Mouse (Mus musculus): ENCODE measurements around the gene Apod. TPM values are rescaled to one million over a fixed set of nuclear protein-coding genes. Genes with fewer than 3 reads are reported as not detected.

Apod gene
- total and polyA plus RNA-seq, 3 experiments, result 0.17 TPM; not detected in 2

- no peak for TF ChIP-seq USF1 (IDR thresholded peaks at IDR 0.05; ENCODE audit: low read depth, low read length)
- TF ChIP-seq CTCF (conservative IDR thresholded peaks at IDR 0.05 in 1 of 2, IDR thresholded peaks at IDR 0.05 in 1 of 2; ENCODE audit: low read depth in 2 of 2, low read length in 2 of 2), result no peak
- no peak for TF ChIP-seq MAFK (IDR thresholded peaks at IDR 0.05; ENCODE audit: insufficient replicate concordance, low read length)
- TF ChIP-seq ZMIZ1 (IDR thresholded peaks at IDR 0.05; ENCODE audit: low read depth, low read length), result no peak
- TF ChIP-seq RCOR1 (conservative IDR thresholded peaks at IDR 0.05; ENCODE audit: low read depth, low read length), result no peak
- TF ChIP-seq CHD2 (IDR thresholded peaks at IDR 0.05; ENCODE audit: low read length), result no peak
- TF ChIP-seq GABPA (IDR thresholded peaks at IDR 0.05; ENCODE audit: insufficient replicate concordance, low read depth, low read length), result no peak
- TF ChIP-seq ZC3H11A (IDR thresholded peaks at IDR 0.05; ENCODE audit: low read depth, low read length), result no peak
- TF ChIP-seq ETS1 (conservative IDR thresholded peaks at IDR 0.05; ENCODE audit: low read depth, low read length), result no peak
- TF ChIP-seq MXI1 (IDR thresholded peaks at IDR 0.05; ENCODE audit: low read depth, low read length), result no peak
- no peak for TF ChIP-seq ELF1 (IDR thresholded peaks at IDR 0.05; ENCODE audit: low read depth, low read length)
- no peak for TF ChIP-seq IRF4 (IDR thresholded peaks at IDR 0.05; ENCODE audit: low read depth, low read length)
- TF ChIP-seq PAX5 (IDR thresholded peaks at IDR 0.05; ENCODE audit: low read length), result no peak
- no peak for TF ChIP-seq TBP (conservative IDR thresholded peaks at IDR 0.05; ENCODE audit: low read depth, low read length)
- TF ChIP-seq UBTF (IDR thresholded peaks at IDR 0.05; ENCODE audit: low read depth, low read length), result no peak
- dilution Hi-C loops (cut with MboI; ENCODE audit: extremely low pct_ligation_motif_present, extremely low pct_unique_long_range_greater_than_20kb, low sequenced_read_pairs), result no loop called here
Observed at GRCm38 (mm10) chr16:31315294-31315693, 686 bp upstream of the Apod start.

GRCm38 (mm10) chr16:31313611-31314010, 997 bp downstream of the Apod start:
- no peaks in the 10 kb centered on the region for H3K79me2 ChIP-seq (replicated peaks; ENCODE audit: control insufficient read depth, extremely low read depth, insufficient read depth, poor library complexity, severe bottlenecking)
- H3K9ac ChIP-seq (ENCODE audit: insufficient read depth, low read depth), result no peak overlapping the region
- no peak for DNase-seq (ENCODE audit: extremely low read depth)
- no peak overlapping the region for H3K27ac ChIP-seq (ENCODE audit: insufficient read depth, low read depth)
- no peaks in the 10 kb centered on the region for H3K27me3 ChIP-seq (replicated peaks)
- no peak overlapping the region for H3K4me3 ChIP-seq (replicated peaks in 1 of 3; ENCODE audit: low read depth in 2 of 3, low read length in 2 of 3, poor library complexity in 1 of 3)
- no peaks in the 10 kb centered on the region for H3K36me3 ChIP-seq (replicated peaks in 1 of 2; ENCODE audit: control insufficient read depth in 1 of 2, insufficient read depth in 1 of 2, low read length in 1 of 2)
- TF ChIP-seq UBTF (IDR thresholded peaks at IDR 0.05; ENCODE audit: low read depth, low read length) (no peak), POLR2AphosphoS2 (IDR thresholded peaks at IDR 0.05; ENCODE audit: low read depth, low read length) (no peak), USF1 (IDR thresholded peaks at IDR 0.05; ENCODE audit: low read depth, low read length) (no peak), CHD2 (IDR thresholded peaks at IDR 0.05; ENCODE audit: low read length) (no peak), MAX (IDR thresholded peaks at IDR 0.05; ENCODE audit: low read length) (no peak), E2F4 (IDR thresholded peaks at IDR 0.05; ENCODE audit: insufficient replicate concordance, low read depth, low read length) (no peak), EP300 (IDR thresholded peaks at IDR 0.05; ENCODE audit: low read length) (no peak)
- in situ Hi-C loops (cut with MboI; ENCODE audit: low pct_ligation_motif_present, low pct_unique_long_range_greater_than_20kb, low sequenced_read_pairs), result no loop called here
- peaks cover 0 to 8% of the 10 kb centered on the region in 2 experiments; a peak in 2 of 4 replicates for H3K4me1 ChIP-seq (ENCODE audit: control insufficient read depth in 1 of 2, insufficient read depth in 2 of 2)
- dilution Hi-C loops (cut with MboI; ENCODE audit: extremely low pct_ligation_motif_present, extremely low pct_unique_long_range_greater_than_20kb, low sequenced_read_pairs), result no loop called here
- H3K4me2 ChIP-seq (ENCODE audit: insufficient read depth, low read depth, poor library complexity, severe bottlenecking), result no peak overlapping the region
- no peaks in the 10 kb centered on the region for H3K9me3 ChIP-seq (replicated peaks; ENCODE audit: low read length)

More at GRCm38 (mm10) chr16:31315294-31315693, 686 bp upstream of the Apod start:
- H3K9me3 ChIP-seq (replicated peaks; ENCODE audit: low read length), result no peaks in the 10 kb centered on the region
- no peak overlapping the region for H3K4me3 ChIP-seq (replicated peaks in 1 of 3; ENCODE audit: low read depth in 2 of 3, low read length in 2 of 3, poor library complexity in 1 of 3)
- in situ Hi-C loops (cut with MboI; ENCODE audit: low pct_ligation_motif_present, low pct_unique_long_range_greater_than_20kb, low sequenced_read_pairs), result no loop called here
- no peak for DNase-seq (ENCODE audit: extremely low read depth)
- no peaks in the 10 kb centered on the region for H3K27me3 ChIP-seq (replicated peaks)
- H3K36me3 ChIP-seq (replicated peaks in 1 of 2; ENCODE audit: control insufficient read depth in 1 of 2, insufficient read depth in 1 of 2, low read length in 1 of 2), result no peaks in the 10 kb centered on the region
- no peak overlapping the region for H3K27ac ChIP-seq (ENCODE audit: insufficient read depth, low read depth)
- H3K79me2 ChIP-seq (replicated peaks; ENCODE audit: control insufficient read depth, extremely low read depth, insufficient read depth, poor library complexity, severe bottlenecking), result no peaks in the 10 kb centered on the region
- H3K4me1 ChIP-seq (ENCODE audit: control insufficient read depth in 1 of 2, insufficient read depth in 2 of 2), result peaks cover 0 to 8% of the 10 kb centered on the region in 2 experiments; a peak in 2 of 4 replicates
- no peak overlapping the region for H3K4me2 ChIP-seq (ENCODE audit: insufficient read depth, low read depth, poor library complexity, severe bottlenecking)
- H3K9ac ChIP-seq (ENCODE audit: insufficient read depth, low read depth), result no peak overlapping the region
